Comparison of ENCODE assay signal across 8 mouse cellular contexts in the genomic region with DNA sequence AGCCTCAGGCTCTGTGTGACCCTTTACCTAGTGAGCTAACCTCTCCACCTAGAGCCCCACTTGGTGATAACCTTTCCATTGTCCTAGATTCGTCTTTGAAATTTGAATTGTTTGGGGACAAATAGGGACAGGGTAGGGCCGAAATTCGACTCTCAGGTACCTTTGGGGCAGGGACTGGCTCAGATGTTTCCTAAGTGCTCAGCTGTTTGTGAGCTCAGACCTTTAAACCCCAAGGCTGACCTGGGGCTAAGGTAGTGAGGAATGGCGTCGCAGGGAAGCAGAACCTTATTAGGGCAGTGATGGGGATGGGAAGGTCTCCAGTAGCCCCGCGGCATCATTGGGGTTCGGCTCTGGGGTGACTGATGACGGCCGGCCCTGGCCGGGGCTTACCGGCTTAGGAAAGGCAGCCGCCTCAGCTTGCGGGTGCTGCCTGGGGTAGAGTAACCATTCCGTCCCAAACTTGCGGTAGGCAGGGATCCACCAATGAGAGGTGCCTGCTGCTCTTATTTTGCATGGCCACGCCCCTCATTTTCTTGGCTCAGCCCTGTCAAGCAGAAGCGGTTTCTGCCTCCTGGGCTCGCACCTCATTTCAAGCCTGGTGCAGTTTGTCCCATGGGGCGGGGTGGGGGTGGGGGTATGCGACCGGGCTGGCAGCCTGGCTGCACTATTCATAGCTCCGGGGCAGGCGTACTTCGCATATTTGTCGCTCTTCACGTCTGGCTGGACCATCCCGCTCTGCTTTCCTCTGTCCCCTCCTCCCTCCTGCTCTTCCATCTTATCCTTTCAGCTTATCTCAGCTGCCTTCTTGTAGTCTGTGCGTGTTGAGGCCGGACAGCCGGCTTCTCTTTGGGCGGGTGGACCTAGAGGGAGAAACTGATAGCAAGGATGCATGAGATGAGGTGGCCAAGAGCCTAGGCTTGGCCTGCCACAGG. TPM values are rescaled to one million over a fixed set of nuclear protein-coding genes. Genes with fewer than 3 reads are reported as not detected.
DNase-seq lines count a peak whose midpoint lies in the region; ATAC-seq lines count a peak whose summit lies in the region.

No protein-coding gene starts in this region.

- H3K27ac ChIP-seq in forebrain, embryonic 15.5 days (replicated peaks), result 0 out of 2 replicates have a peak overlapping the region, but pooled peaks have one; percentile 0
- H3K27ac ChIP-seq in hindbrain, embryonic 10.5 days, result peak overlapping the region; percentile 72

- peak overlapping the region; percentile 65 for H3K4me2 ChIP-seq in forebrain, embryonic 15.5 days (replicated peaks)

- peak overlapping the region; percentile 39 for H3K4me3 ChIP-seq in forebrain, embryonic 15.5 days
- peak overlapping the region; percentile 50 for H3K4me3 ChIP-seq in hindbrain, embryonic 10.5 days

- no peaks in the 10 kb centered on the region for H3K36me3 ChIP-seq in forebrain, embryonic 15.5 days
- no peaks in the 10 kb centered on the region for H3K36me3 ChIP-seq in hindbrain, embryonic 10.5 days

- H3K9ac ChIP-seq in forebrain, embryonic 15.5 days (replicated peaks), result peak overlapping the region; percentile 44

- peak; percentile 82 for ATAC-seq in frontal cortex, adult (ENCODE audit: low TSS enrichment)
- peak; percentile 89 for ATAC-seq in forebrain, embryonic 15.5 days (replicated peaks)
- ATAC-seq in megakaryocyte, adult 5-6 weeks (ENCODE audit: poor library complexity, severe bottlenecking), result peak; percentile 89

- H3K27me3 ChIP-seq in forebrain, embryonic 15.5 days, result no peaks in the 10 kb centered on the region
- peaks cover 19% of the 10 kb centered on the region for H3K27me3 ChIP-seq in hindbrain, embryonic 10.5 days (ENCODE audit: insufficient read depth, poor library complexity, severe bottlenecking)

- 1% methylated on average over 32 of the region's 32 CpGs for WGBS in forebrain, embryonic 15.5 days
- 1% methylated on average over 32 of the region's 32 CpGs for WGBS in hindbrain, embryonic 10.5 days

- DNase-seq in frontal cortex, postnatal 14 days (ENCODE audit: low spot score in 2 of 2), result no peak
- DNase-seq in cerebellum, adult 18-20 months, result peak; percentile 74 to 87
- DNase-seq in hindbrain, embryonic 10.5 days (ENCODE audit: low spot score), result peak; percentile 82
- DNase-seq in left cerebral cortex, adult 18-20 months (ENCODE audit: low spot score in 2 of 2), result peak; percentile 65 to 71
- DNase-seq in skeletal muscle tissue, adult 2 months (ENCODE audit: low read depth, low spot score), result peak; percentile 89

- H3K4me1 ChIP-seq in forebrain, embryonic 15.5 days, result peaks cover 12% of the 10 kb centered on the region
- peaks cover 46% of the 10 kb centered on the region for H3K4me1 ChIP-seq in hindbrain, embryonic 10.5 days (replicated peaks)

- H3K9me3 ChIP-seq in forebrain, embryonic 15.5 days, result no peaks in the 10 kb centered on the region
- no peaks in the 10 kb centered on the region for H3K9me3 ChIP-seq in hindbrain, embryonic 10.5 days

RNA-seq across cellular contexts. Expression of gene Arhgap23, which starts 12.7 kb away (rescaled TPM):
- 7.1 and 8.4 TPM in 2 replicates for polyA plus RNA-seq in forebrain, embryonic 15.5 days (2015; fragmentation: Nextera tagmentation; extraction: Ambion mirVana)
- 2.7 and 4.0 TPM in 2 replicates for polyA plus RNA-seq in hindbrain, embryonic 10.5 days (2016; fragmentation: Nextera tagmentation; extraction: Ambion mirVana)
- 10 to 100 TPM; 66.5 to 75.0 TPM for total RNA-seq in left cerebral cortex, adult 18-20 months (2021)
- 7.7 and 9.8 TPM in 2 replicates for total RNA-seq in megakaryocyte, adult 5-6 weeks (2015)
- total RNA-seq in megakaryocyte, adult 5-6 weeks (2017), result 5.8 and 9.4 TPM in 2 replicates

Comparison
In these comparisons a context has a peak if more than half of its experiments do, and no peak if none do; other contexts are left out.
1. DNase-seq: peak in cerebellum, adult 18-20 months (2 of 2), hindbrain, embryonic 10.5 days (single experiment), left cerebral cortex, adult 18-20 months (2 of 2) and skeletal muscle tissue, adult 2 months (single experiment); none in frontal cortex, postnatal 14 days (0 of 2).
2. RNA of gene Arhgap23, which starts 12.7 kb away (total RNA-seq): 66.5 to 75.0 TPM in left cerebral cortex, adult 18-20 months; 5.8 to 9.8 TPM in megakaryocyte, adult 5-6 weeks; every median in the first group is over 4 times any median in the second.
3. Peak in every context shown above with its lines, with median percentiles within 50 percentile points of each other: ATAC-seq.